Mouse (Mus musculus) brain, embryonic 14.5 days (tissue): ENCODE measurements around the gene Gm10718.
"Not testable (repeated sequence)": the region's sequence is repeated elsewhere in the genome, so short reads cannot be mapped to it uniquely, and the experiment has no call there.

Experiments used
- CTCF ChIP-seq: fragments of 200-500 bp; IDR thresholded peaks from 2 replicates; pipeline ENCODE4 v1.5.1; 2012; ENCODE audit warnings: inconsistent platforms, mild to moderate bottlenecking, moderate library complexity, borderline replicate concordance; ENCODE audit not compliant: insufficient read depth, insufficient read length; ENCODE audit errors: extremely low read depth
- POLR2A ChIP-seq: fragments of 200-500 bp; IDR thresholded peaks from 2 replicates; pipeline ENCODE4 v1.6.1; 2012; ENCODE audit warnings: mild to moderate bottlenecking, inconsistent platforms, borderline replicate concordance; ENCODE audit not compliant: poor library complexity, insufficient read depth, insufficient read length, severe bottlenecking; ENCODE audit errors: extremely low read depth

GRCm38 (mm10) chr9:3015896-3016295 lies 7.5 kb upstream of the Gm10718 start:
- not testable (repeated sequence) for TF ChIP-seq CTCF, POLR2A
